Mouse (Mus musculus) bone marrow macrophage, adult 2 months (primary cell): Measurements from ENCODE around the gene Prickle2.

Experiments used
- CTCF ChIP-seq: IDR thresholded peaks from 2 replicates; pipeline ENCODE4 v1.5.1; 2012; ENCODE audit warnings: low read depth, mild to moderate bottlenecking, low read length, moderate library complexity
- POLR2A ChIP-seq: IDR thresholded peaks from 2 replicates; pipeline ENCODE4 v1.6.1; 2012; ENCODE audit warnings: mild to moderate bottlenecking, low read depth, low read length, borderline replicate concordance

- TF ChIP-seq CTCF (no peak), POLR2A (no peak)
Observed at GRCm38 (mm10) chr6:92549246-92549645, 156.7 kb downstream of the Prickle2 start.
